Mouse (Mus musculus) midbrain, postnatal 0 days (tissue): ENCODE measurements at regions not wholly inside any gene's neighbourhood (a gene's known extent, or its start where the extent isn't known, plus 50 kb on each side); places are given as distances from the start of the nearest gene placed in this dataset.

Experiments
- ATAC-seq: fragments of 200-750 bp; cut with Nextera tagmentation; 2 replicates; pipeline ENCODE4 v1.8.0; 2017; ENCODE audit warnings: moderate number of reproducible peaks, mild to moderate bottlenecking, moderate TSS enrichment, moderate library complexity; ENCODE audit not compliant: low FRiP score
- DNase-seq: peaks from one replicate; pipeline ENCODE4 v3.0.0-alpha.2; 2015; ENCODE audit warnings: low spot score
- H3K27ac ChIP-seq: fragments of 300-500 bp; sonication (generic); 2 replicates; pipeline ENCODE4 v1.5.1; 2014; ENCODE audit warnings: low read depth, mild to moderate bottlenecking, low read length, mixed read lengths
- H3K27me3 ChIP-seq: fragments of 300-500 bp; sonication (generic); 2 replicates; pipeline ENCODE4 v1.6.1; 2014; ENCODE audit warnings: low read length, control low read depth, mixed read lengths; ENCODE audit not compliant: insufficient read depth
- H3K36me3 ChIP-seq: fragments of 300-500 bp; sonication (generic); 2 replicates; pipeline ENCODE4 v1.6.1; 2014; ENCODE audit warnings: low read length, control low read depth, mixed read lengths; ENCODE audit not compliant: insufficient read depth
- H3K4me1 ChIP-seq: fragments of 300-500 bp; sonication (generic); 2 replicates; pipeline ENCODE4 v1.6.1; 2014; ENCODE audit warnings: mild to moderate bottlenecking, control low read depth, antibody characterized with exemption, low read length, mixed read lengths; ENCODE audit not compliant: insufficient read depth
- H3K4me2 ChIP-seq: fragments of 300-500 bp; sonication (generic); 2 replicates; pipeline ENCODE4 v1.6.1; 2014; ENCODE audit warnings: low read depth, mild to moderate bottlenecking, low read length, mixed read lengths; ENCODE audit not compliant: poor library complexity, severe bottlenecking
- H3K4me3 ChIP-seq: fragments of 300-500 bp; sonication (generic); 2 replicates; pipeline ENCODE4 v1.5.1; 2014; ENCODE audit warnings: low read depth, mild to moderate bottlenecking, low read length, moderate library complexity
- H3K9ac ChIP-seq: fragments of 300-500 bp; sonication (generic); replicated peaks from 2 replicates; pipeline ENCODE4 v1.6.1; 2014; ENCODE audit warnings: mild to moderate bottlenecking, low read length, moderate library complexity, mixed read lengths; ENCODE audit not compliant: poor library complexity, severe bottlenecking
- H3K9me3 ChIP-seq: fragments of 300-500 bp; sonication (generic); 2 replicates; pipeline ENCODE4 v1.6.1; 2016; ENCODE audit warnings: low read length, control low read depth
- CTCF ChIP-seq: IDR thresholded peaks from 2 replicates; pipeline ENCODE4 v1.5.1; 2016; ENCODE audit warnings: antibody characterized with exemption, mild to moderate bottlenecking
- WGBS: fragments of 180-500 bp; shearing (Covaris S2); extraction: QIAGEN DNeasy Blood & Tissue Kit; methylation state at CpG from one replicate; pipeline ENCODE4 v1.1.7; 2014; 5-methylcytosine and 5-hydroxymethylcytosine counted together

DNA sequence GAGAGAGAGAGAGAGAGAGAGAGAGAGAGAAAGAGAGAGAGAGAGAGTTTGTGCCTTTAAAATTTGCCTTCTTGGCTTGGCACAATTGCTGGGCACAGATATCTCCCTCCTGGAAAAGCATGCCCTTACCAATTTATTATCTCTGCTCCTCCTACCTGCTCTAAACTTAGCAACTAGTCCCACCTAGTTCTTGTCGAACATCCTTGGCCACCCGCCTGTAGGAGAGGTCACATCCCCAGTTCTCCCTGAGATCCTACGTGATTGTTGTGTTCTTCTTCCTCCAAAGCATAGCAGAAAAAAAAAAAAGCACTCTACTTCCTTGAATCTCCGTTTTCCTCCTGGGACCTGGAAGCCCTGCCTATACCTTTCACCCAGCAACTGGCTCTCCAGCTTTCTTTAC is 101.8 kb downstream of the Polr2m start:
- ATAC-seq (no peak), DNase-seq (no peak)
- H3K36me3 ChIP-seq: no peaks in the 10 kb centered on the region
- no peak for TF ChIP-seq CTCF
- 78% methylated on average over 4 of the region's 4 CpGs for WGBS
- H3K9ac ChIP-seq: no peak overlapping the region
- no peak overlapping the region for H3K4me3 ChIP-seq
- H3K4me2 ChIP-seq: no peak overlapping the region
- H3K9me3 ChIP-seq: no peaks in the 10 kb centered on the region
- H3K27me3 ChIP-seq: no peaks in the 10 kb centered on the region
- H3K27ac ChIP-seq: no peak overlapping the region
- no peaks in the 10 kb centered on the region for H3K4me1 ChIP-seq

GRCm38 (mm10) chr9:71379731-71380250 is 105.9 kb downstream of the Polr2m start:
- H3K9ac ChIP-seq: no peak overlapping the region
- H3K27me3 ChIP-seq: no peaks in the 10 kb centered on the region
- no peak for TF ChIP-seq CTCF
- H3K4me3 ChIP-seq: no peak overlapping the region
- no peak overlapping the region for H3K4me2 ChIP-seq
- H3K9me3 ChIP-seq: no peaks in the 10 kb centered on the region
- WGBS: 71% methylated on average over 4 of the region's 4 CpGs
- no peak overlapping the region for H3K27ac ChIP-seq
- no peaks in the 10 kb centered on the region for H3K4me1 ChIP-seq
- no peaks in the 10 kb centered on the region for H3K36me3 ChIP-seq
- ATAC-seq (no peak), DNase-seq (no peak)

DNA sequence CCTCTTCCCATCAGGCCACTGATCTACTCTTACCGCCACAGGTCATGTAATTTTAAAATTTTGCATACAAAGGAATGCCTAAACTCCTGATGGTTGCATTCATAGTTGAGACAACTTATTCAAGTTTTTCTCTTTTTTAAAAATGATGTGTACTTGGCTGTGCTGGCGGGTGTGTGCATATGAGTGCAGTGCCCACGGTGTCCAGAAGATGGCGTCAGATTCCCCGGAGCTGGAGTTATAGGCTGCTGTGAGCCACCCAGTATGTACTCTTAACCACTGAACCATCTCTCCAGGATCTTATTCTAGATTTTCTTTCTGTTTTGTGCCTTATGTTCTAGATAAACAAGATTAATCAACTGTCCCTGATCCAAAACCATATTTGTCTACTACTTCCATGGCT is 116.0 kb downstream of the Polr2m start:
- H3K4me2 ChIP-seq: no peak overlapping the region
- H3K9ac ChIP-seq: no peak overlapping the region
- peak; percentile 24; the same call in 1 of the 2 replicates for TF ChIP-seq CTCF
- no peak overlapping the region for H3K27ac ChIP-seq
- ATAC-seq: no peak
- WGBS: 93% methylated on average over 5 of the region's 5 CpGs
- no peaks in the 10 kb centered on the region for H3K4me1 ChIP-seq
- H3K9me3 ChIP-seq: no peaks in the 10 kb centered on the region
- no peak for DNase-seq
- no peaks in the 10 kb centered on the region for H3K36me3 ChIP-seq
- H3K4me3 ChIP-seq: no peak overlapping the region
- H3K27me3 ChIP-seq: no peaks in the 10 kb centered on the region

DNA sequence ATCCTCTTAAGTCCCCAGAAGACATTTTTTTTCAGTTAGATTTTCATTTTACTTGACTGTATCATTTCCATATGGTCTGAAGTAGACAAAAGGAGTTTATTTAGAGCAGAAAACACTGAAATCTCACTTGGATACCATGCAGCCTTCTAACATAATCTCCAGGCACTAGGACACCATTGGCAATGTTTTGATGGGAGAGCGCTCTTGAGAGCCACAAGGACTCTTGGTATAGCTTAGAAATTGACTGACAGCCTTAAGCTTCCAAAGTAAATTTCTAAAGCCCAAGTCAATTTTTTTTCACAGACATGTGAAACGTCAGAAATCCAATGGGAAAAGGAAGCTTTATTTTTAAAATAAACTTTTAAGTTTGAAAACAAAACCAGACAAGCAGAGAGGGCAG is 116.5 kb downstream of the Polr2m start:
- no peaks in the 10 kb centered on the region for H3K36me3 ChIP-seq
- no peaks in the 10 kb centered on the region for H3K27me3 ChIP-seq
- no peak overlapping the region for H3K4me3 ChIP-seq
- ATAC-seq (no peak), DNase-seq (no peak)
- H3K9me3 ChIP-seq: no peaks in the 10 kb centered on the region
- TF ChIP-seq CTCF: no peak
- WGBS: 73% methylated on average over 2 of the region's 2 CpGs
- no peak overlapping the region for H3K9ac ChIP-seq
- H3K27ac ChIP-seq: no peak overlapping the region
- H3K4me2 ChIP-seq: no peak overlapping the region
- no peaks in the 10 kb centered on the region for H3K4me1 ChIP-seq

GRCm38 (mm10) chr9:71366573-71366972 is 119.2 kb downstream of the Polr2m start:
- Histone ChIP-seq H3K4me2 (no peak overlapping the region), H3K9ac (no peak overlapping the region), H3K27me3 (no peaks in the 10 kb centered on the region), H3K4me3 (no peak overlapping the region), H3K9me3 (no peaks in the 10 kb centered on the region), H3K4me1 (no peaks in the 10 kb centered on the region), H3K27ac (no peak overlapping the region), H3K36me3 (no peaks in the 10 kb centered on the region)
- no peak for DNase-seq
- TF ChIP-seq CTCF: no peak
- 60% methylated on average over 9 of the region's 9 CpGs for WGBS
- no peak for ATAC-seq

DNA sequence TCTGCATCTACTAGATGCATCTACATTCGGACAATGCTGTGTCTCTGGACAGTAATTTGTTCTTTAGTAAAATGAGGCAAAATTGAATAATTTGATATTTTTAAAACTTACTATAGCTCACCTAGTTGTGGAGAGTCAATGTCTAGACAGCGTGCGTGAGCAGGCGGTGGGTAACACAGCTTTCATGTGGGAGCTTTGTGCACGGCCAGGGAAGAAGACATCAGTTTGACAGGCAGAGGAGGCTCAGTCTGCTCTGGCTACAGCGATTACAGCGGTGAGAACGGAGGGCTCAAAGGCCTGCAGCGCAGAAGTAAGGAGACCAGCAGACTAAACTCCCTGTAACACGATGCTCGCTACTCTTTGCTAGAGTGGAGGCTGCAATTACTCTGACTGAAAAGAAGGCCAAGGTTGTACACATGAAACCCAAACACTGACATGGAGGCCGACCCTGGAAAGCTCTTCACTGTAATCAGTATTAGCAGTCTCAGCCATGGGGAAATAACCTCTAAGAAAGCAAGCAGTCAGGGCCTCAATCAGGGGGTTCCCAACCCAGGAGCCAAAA is 120.5 kb downstream of the Polr2m start:
- 41% methylated on average over 12 of the region's 12 CpGs for WGBS
- Histone ChIP-seq H3K27ac (no peak overlapping the region), H3K9me3 (no peaks in the 10 kb centered on the region), H3K4me2 (no peak overlapping the region), H3K36me3 (no peaks in the 10 kb centered on the region), H3K4me3 (no peak overlapping the region), H3K27me3 (no peaks in the 10 kb centered on the region), H3K4me1 (no peaks in the 10 kb centered on the region), H3K9ac (no peak overlapping the region)
- no peak for DNase-seq
- no peak for ATAC-seq
- TF ChIP-seq CTCF: no peak
